Mouse (Mus musculus) right cerebral cortex, postnatal 25 days (tissue): ENCODE results near the gene Cd86.

Source experiments
- DNase-seq: peaks from one replicate; pipeline ENCODE4 v3.0.0; 2022

The Cd86 gene

DNA sequence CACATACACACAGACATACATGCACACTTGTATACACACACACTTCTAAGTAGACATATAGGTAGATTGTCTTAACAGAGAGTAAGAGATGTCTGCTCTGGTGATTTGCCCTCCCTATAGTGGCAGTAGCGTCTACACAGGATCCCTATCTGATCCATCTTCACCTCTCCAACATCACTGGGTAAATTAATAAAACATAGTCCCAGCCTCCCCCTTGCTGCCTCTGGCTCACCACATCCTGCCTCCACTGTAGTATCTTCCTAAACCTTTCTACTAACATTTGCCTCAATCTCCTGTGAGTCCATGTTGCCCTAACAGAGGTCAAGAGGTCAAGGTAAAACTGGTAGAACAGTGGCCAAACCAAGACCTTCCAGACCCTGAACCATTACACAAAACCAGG lies 10.7 kb downstream of the Cd86 start:
- DNase-seq: no peak

DNA sequence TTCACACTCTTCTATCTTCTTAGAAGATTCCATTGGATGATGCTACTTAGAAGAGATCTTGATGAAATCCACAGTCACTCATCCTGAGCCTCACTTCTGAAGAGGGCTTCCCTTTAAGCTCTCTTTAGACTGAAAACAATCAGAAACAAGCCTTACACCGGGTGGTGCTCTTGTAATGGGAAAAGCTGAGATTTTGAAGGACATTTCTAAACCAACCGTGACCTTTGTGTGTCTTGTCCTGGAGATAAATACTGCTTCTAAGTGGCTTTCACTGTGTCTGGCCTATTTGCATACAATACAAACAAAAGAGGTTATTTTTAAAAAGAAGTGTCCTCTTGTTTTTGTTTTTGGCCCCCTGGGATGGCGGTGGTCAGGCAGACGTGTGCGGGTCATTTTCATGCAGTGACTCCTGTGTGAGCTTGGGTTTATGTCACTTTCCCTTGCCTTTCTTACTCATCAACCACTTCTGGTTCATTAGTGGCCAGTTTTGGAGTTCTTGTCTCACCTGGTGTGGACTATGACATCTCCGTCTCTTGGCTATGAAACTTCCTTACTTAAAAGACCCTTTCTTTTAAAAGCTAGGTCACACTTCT lies 14.6 kb downstream of the Cd86 start:
- no peak for DNase-seq

DNA sequence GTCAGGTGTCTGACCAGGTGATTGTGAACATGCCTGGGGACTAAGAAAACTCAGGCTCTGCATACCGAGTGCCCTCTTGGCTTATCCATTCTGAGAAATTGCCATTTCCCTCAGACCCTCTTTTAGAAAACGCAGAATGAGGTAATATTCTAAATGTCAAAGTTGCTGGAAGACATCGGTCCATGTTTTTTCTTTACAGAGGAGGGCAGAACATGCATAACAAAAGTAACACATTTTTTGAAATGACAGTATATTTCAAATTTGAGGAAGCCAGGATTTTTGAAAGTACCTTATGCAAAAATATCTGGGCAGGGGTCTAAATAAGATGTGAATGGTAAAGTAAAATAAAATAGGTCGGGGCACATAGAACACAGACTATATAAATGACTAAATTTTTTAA lies 15.4 kb downstream of the Cd86 start:
- DNase-seq: no peak

DNA sequence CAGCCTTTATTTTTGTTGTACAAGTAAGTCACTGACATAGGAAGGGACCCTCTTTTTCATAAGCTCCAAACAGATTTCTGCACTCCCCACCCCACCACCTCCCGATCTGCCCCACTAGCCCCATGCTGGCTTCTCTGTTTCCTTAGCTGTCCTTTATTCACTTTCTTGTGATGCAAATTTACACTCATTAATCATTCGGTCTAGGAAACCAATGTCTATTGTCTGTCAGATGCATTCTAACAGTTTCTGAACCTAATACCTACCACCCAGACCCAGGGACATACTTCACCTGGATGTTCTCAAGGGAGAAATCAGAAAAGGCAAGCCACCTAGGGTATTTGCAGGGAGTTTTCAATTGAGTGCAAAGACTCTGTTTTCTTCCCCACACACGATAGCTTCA lies 16.6 kb downstream of the Cd86 start:
- no peak for DNase-seq

DNA sequence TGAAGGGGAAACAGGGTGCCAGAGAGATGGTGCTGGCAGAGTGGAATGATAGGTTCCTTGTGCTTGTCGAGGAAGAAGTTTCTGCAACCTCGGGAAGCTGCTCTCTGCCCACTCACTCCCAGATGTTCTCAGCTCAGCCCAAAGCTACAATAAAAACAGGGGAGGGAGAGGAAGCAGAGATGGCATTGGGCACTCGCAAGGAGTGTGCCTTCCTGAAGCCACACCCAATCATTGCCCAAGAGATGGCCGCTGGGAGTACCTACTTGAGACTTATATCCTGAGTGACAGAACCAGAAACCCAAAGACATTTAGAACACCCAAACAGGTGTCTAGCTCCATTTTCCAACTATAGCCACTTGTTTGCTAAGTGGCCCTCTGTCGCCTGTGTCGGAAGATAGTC lies 20.8 kb downstream of the Cd86 start:
- no peak for DNase-seq

DNA sequence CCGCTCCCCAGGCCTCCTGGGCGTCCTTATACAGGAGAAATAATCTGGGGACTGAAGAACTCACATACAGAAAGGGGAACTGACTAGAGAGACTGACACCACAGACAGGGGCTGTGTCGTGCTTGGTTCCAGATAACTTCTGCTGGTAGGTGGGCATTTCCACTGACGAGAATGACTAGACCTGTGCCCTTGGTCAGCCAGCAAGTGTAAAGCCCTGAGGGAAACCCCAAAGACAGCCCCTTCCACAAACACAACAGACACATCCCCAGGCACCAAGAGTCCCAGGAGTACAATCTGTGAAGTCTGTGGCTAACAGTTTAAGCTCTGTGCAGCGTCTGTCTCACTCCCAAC lies 23.2 kb downstream of the Cd86 start:
- no peak for DNase-seq

DNA sequence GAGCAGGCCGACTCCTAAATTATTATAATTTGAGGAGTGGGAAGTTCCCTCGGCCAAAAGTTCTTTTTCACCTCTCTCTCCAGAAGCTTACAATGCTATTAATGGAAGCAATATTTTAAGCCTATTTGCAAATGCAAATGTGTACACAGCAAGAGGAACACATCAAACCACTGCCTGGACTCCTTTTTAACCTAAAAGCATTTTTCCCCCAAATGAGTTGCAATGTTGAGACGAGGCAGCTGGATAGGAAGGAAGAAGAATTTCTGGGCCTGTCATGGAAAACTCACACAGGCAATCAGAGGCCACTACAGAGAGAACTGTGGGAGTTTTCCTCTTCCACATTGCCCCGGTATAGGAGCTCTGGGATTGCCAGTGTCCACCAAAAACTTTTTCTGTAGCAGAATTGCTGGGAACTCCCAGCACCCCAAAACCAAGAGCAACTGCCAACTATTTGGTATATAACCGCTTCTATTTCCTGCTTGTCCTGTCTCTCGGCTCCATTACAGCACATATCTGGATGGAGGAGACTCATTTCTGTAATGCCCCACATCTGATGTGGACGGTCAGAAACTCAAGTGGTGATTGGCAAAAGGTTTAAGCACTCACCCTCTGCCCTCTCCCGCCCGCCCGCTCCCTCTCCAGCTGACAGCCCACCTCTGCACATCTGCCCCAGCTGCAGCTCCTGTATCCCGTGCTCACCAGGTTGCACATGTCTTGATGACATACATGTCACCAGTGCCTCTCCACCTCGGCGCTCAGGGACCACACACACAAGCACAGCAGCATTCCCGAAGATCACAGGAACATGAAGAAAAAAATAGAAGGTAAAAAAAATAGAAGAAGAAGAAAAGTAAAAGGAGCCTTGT lies 23.8 kb downstream of the Cd86 start:
- DNase-seq: no peak

DNA sequence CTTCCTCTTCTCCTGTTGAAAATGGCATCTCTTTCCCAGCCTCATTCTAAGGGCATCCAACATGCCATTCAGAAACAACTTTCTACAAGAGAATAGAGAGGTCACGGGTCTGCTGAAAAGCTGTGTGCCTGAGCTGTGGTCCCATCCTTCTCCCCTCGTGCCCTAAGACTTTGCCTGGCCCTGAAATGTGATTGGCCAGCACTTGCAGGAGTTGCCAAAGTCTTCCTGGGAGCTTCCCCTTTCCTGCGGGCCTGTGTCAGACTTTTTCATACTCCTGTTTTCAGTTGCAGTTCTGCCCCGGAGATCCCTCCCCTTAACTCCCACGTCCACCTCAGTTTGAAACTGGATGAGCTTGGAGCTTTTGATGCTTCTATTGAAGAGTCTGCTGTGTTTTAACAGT lies 24.9 kb downstream of the Cd86 start:
- DNase-seq: no peak

DNA sequence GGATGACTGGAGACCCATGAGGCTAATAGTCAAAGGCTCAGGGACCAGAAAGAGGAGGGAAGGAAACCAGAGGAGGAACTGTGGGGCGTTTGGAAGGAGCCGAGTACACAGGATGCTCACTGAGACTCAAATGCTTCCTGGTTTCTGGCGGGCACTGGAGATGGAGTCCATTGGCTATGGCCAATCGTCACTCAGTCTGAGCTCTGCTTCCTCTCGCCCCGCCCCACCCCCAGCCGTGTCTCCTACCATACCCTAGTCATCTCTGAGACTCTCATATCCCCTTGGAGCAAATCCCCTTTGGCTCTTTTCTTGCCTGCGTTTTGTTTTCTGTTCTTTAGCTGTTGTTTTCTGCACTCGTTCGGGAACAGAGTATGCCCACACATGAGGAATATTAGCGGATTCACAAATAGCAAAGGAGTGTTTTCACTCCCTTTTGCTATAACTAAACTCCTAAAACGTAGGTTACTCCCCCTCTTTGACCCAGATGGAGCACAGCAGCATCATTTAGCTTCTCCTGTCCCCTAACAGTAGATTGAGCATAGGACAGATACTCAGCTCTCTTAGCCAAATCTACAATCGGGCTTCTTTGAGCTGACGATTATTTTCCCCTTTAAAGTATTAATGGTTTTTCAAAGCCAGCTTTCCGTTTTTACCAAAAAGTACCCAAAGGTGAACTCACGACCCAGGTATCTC lies 25.9 kb downstream of the Cd86 start:
- DNase-seq: no peak

DNA sequence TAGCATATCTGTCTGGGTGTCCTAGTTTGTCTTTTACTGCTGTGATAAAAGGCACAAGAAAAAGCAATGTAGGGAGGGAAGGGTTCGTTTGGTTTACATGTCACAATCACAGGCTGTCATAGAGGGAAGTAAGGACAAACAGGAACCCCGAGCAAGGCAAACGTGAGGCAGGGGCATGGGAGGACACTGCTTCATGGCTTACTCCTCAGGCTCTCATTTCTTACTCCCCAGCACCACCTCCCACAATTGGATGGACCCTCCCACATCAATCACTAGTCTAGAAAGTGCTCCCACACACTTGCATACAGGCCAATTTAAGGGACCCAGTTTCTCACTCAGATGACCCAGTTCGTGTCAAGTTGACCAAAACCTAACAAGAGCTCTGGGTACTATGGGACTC lies 29.1 kb downstream of the Cd86 start:
- no peak for DNase-seq

DNA sequence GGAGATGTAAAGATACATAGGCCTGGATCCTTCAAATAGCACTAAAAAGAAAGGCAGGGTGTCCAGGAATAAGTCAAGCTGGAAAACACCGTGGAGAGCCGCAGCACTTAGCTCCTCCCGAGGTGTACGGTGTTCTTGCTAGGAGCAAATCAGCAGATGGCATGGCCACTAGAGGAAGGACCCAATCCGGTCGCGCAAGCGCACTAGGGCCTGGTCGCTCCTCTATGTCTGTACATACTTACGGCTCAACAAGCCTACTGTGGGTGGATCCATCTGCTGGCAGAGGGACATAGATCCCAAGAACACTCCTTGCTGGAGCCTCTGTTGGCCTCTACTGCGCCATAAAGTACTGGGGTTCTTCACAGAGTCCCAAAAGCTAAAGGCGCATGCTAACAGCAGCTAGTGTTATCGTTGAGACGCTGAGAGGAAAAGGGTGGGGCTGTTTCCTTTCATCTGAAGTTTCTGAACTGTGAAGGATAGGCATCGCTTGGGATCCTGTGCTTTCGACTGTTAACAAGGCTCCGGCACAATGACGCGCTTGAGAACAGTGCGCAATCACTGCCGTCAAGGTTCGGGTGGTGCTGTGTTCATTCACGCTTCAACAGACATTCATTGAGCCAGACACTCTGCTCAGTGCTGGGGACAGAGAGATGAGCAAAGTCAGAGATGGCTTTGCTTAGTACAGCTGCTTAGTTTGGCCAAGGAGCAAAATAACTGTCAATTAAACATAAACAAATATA lies 30.7 kb downstream of the Cd86 start:
- DNase-seq: no peak

DNA sequence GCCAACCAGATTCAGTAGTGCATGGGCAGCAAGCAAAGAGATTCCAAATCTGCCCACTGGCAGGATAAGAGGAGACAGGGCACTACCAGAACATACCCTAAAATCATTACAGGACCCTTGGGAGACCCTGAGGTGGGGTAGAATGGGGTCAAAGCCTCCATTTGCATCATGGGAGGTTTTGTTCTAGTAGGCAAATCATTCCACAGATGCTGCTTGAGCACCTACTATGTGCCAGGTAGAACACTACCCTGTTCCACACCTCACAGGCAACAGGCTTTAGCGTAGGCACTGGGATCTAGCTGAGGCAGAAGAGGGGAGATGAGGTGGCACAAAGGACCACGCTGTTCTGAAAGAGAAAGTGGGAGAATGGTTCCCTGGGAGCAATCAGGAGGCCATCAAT lies 31.5 kb downstream of the Cd86 start:
- no peak for DNase-seq

DNA sequence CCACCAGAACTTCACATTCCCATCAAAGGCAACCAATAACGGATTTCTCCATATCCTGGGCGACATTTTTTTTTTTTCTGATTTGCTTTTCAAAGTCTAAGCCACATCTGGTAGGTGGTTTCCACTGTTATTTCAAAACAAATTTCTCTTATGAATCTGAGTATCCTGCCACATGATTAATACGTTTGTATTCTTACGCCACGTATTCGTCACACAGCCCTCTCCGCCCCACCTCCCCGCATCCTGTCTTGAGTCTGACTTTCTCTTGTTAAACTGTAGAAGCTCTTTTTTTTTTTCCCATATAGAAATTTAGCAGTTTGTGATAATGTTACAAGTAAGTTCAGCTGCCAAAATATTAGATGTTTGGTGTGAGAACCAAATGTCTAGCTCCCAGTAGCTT lies 33.7 kb downstream of the Cd86 start:
- DNase-seq: no peak

DNA sequence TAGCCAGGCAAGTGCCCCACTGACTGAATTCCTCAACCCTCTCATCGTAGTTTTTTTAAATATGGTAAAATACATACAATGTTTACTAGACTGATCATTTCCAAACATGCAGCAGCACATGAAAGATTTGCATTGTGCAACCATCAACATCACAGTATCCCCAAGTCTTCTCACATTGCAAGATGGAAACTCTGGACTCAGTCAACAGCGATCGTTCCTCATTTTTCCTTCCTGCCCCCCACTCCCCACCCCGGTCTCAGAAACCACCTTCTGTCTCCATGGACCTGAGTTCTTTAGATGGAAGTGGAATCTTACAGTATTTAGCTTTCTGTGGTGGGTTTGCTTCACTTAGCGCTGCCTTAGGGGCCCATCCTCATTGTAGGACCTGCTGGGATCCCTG lies 34.3 kb downstream of the Cd86 start:
- no peak for DNase-seq

DNA sequence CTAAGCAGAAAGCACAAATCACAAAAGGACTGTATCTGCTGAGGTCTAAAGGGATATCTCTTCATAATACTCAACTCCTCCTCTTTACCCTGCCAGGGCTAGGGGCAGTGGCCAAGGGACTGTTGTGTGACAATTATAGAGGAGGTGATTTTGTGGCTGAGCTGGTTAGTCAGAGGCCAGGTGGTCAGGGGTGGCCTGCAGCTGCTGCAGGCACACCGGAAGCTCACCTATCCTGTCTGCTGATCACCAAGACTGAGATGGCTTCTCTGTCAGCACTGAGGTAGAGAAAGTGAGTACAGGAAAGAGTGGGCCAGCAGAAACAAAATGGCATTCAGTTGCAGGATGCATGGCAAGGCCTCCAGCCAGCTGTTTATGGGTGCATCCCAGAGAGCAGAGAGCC lies 38.1 kb downstream of the Cd86 start:
- DNase-seq: no peak

DNA sequence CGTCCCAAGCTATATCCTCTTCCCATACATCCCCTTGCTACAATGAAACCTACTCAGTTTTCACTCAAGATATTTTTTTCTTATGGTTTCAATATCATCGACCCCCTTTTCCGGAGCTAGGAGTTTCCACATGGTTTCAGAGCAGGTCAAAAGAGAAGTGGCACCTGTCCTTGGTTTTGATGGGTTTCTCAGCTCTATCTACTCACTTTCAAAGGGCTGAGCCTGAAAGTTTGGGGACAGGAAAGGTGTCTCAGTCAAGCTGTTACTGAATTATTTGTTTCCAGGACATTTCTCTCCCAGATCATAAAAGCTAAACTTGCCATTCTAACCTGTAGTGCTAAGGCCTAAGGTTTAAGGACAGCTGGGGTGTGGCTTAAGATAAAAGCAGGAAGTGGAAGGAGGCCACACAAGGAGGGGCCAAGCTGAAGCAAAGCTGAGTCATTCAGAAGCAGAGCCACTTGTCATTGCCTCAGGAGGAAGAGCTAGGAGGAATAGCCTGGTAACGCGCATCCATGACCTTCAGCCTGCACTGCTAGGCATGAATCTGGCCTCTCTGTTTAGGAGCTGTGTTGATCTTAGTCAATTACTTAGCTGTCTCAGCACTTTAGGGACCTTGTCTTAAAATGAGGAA lies 39.2 kb downstream of the Cd86 start:
- no peak for DNase-seq

DNA sequence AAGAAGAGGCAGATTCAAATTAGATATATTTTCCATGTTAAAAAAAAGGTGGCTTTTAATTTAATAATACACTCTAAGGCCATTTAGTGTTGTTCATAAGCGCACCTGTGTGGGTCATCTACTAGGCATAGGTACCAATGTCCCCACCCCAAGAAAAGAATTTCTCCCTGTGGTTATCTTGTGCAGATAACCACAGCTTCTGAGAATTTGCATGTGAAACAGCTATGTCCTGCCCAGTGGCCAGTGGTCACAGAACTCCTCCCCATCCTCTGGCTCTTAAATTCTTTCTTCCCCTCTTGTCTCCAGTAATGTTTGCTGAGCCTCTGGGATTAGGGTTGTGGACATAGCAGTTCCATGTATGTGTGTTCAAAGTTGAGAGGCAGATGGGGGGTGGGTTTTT lies 40.0 kb downstream of the Cd86 start:
- DNase-seq: no peak

DNA sequence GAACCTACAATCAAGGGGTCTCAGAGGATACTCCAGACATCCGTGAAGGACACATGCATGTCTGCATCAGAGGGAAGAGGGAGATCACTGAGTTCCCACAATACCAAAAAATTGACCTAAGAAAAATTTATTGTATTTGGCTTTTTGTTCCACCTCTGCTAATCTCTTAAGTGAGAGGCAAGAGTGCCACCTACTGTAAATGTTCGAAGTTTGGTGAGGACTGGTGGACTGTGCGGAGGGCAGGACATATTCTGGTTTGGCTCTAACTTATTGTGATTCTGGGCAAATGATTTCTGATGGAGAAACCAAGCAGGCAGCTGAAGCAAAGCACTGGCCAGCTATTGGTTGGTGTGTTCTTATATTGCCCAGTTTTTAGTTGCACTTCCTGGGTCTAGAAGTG lies 43.6 kb downstream of the Cd86 start:
- no peak for DNase-seq

DNA sequence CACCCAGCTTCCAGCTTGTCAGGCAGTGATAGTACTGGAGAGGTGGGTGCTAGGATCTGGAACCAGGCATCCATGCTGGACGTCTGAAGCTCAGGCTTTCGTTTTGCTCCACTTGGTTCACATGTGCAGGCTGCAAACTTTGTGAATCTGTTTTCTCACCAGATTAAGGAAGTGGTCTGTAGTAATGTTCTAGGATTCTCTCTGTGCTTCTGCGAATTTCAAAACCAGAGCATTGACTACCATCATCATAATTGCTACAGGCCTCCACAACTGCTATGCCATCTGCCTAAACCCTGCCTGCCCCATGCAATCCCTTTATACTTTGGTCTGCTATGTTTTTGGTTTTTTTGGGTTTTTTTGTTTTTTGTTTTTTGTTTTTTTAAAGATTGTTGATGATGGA lies 44.8 kb downstream of the Cd86 start:
- DNase-seq: no peak

DNA sequence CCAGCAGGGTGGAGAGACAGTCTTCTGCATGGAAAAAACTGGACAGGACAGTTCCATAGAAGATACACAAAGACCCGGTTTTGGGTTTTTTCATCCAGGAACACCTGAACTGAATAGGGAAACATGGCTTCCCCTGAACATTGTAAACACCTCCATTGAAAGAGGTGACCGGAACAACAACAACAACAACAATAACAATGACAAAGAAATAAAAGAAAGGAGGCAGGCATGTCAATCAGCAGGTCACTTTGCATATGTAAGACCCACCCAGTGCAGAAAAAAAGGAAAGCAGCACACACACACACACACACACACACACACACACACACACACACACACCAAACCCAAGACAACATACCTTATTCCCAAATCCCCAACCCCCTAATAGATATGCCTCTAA lies 52.2 kb downstream of the Cd86 start:
- no peak for DNase-seq

DNA sequence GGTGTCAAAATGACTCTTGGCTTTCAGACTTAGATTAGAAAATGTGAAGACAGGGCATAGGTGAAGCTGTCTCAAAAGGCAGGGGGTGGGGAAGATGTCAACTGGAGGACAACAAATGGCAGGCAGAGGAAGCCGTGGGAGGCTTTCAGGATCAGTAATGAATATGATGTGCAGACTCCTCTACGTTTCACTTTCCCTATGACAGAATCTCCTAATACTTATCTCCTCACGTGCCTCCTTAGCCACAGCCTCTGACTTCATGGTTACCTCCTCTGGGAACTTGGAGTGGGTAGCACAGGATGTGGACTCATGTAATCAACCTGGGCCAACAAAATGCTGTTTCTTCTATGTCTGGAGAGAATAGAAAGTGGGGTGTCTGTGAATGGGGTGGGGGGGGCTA lies 63.2 kb downstream of the Cd86 start:
- DNase-seq: no peak

DNA sequence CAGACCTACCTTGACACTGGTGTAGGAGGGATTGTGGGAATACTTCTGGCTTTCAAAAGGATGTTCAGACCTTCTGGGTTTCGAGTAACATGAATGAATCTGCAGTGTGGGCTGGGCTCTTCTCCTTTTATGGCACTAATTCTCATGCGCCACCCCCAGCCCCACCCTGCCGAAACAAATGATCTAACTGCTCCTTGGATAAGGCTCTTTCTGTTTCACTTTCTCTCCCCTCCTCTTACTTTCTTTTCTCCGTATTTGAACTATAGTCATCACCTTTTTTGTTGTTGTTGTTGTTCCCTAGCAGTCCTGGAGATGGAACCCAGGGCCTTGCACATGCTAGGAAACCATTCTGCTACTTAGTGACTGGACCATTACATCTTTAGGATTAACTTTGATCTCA lies 67.6 kb downstream of the Cd86 start:
- no peak for DNase-seq
